8 mouse cellular contexts compared by ENCODE assay signal in genomic region chr13:93303563-93304250, GRCm38 (mm10). TPM values are rescaled to one million over a fixed set of nuclear protein-coding genes. Genes with fewer than 3 reads are reported as not detected.
DNase-seq lines count a peak whose midpoint lies in the region; ATAC-seq and TF ChIP-seq lines count a peak whose summit lies in the region.

No protein-coding gene starts in this region.

- no peaks in the 10 kb centered on the region for H3K36me3 ChIP-seq in E14TG2a.4 (ENCODE audit: insufficient read depth, low read length)
- H3K36me3 ChIP-seq in forebrain, embryonic 12.5 days (replicated peaks) = no peaks in the 10 kb centered on the region
- no peaks in the 10 kb centered on the region for H3K36me3 ChIP-seq in heart, postnatal 0 days (replicated peaks; ENCODE audit: control insufficient read depth, insufficient read depth, low read length)
- no peaks in the 10 kb centered on the region for H3K36me3 ChIP-seq in liver, embryonic 16.5 days (ENCODE audit: control insufficient read depth, insufficient read depth)
- no peaks in the 10 kb centered on the region for H3K36me3 ChIP-seq in neural tube, embryonic 13.5 days
- no peaks in the 10 kb centered on the region for H3K36me3 ChIP-seq in testis, adult 2 months (ENCODE audit: control insufficient read depth, insufficient read depth, low read length)

- peak; percentile 87; the same call in 1 of the 2 replicates for TF ChIP-seq EP300 in heart, postnatal 0 days (IDR thresholded peaks at IDR 0.05; ENCODE audit: low read depth)

- peak overlapping the region; percentile 64 for H3K4me2 ChIP-seq in forebrain, embryonic 12.5 days
- peak overlapping the region; percentile 72 for H3K4me2 ChIP-seq in heart, postnatal 0 days (ENCODE audit: low read depth, low read length)
- peak overlapping the region; percentile 81 for H3K4me2 ChIP-seq in liver, embryonic 16.5 days (ENCODE audit: low read depth, low read length)
- H3K4me2 ChIP-seq in neural tube, embryonic 13.5 days = peak overlapping the region; percentile 81

- H3K4me1 ChIP-seq in E14TG2a.4 (replicated peaks; ENCODE audit: low read depth, low read length) = peaks cover 22% of the 10 kb centered on the region
- H3K4me1 ChIP-seq in forebrain, embryonic 12.5 days = peaks cover 32% of the 10 kb centered on the region
- H3K4me1 ChIP-seq in heart, postnatal 0 days (ENCODE audit: control insufficient read depth, insufficient read depth) = 0 out of 2 replicates have a peak, but pooled peaks cover 3% of the 10 kb centered on the region
- peaks cover 7% of the 10 kb centered on the region for H3K4me1 ChIP-seq in liver, embryonic 16.5 days (ENCODE audit: control insufficient read depth, low read depth, low read length)
- peaks cover 39% of the 10 kb centered on the region for H3K4me1 ChIP-seq in neural tube, embryonic 13.5 days (replicated peaks)
- H3K4me1 ChIP-seq in testis, adult 2 months (ENCODE audit: control insufficient read depth, insufficient read depth, low read length) = peaks cover 5% of the 10 kb centered on the region

- peak overlapping the region; percentile 98 for H3K27ac ChIP-seq in forebrain, embryonic 12.5 days
- peak overlapping the region; percentile 96 for H3K27ac ChIP-seq in heart, postnatal 0 days (ENCODE audit: low read depth)
- H3K27ac ChIP-seq in liver, embryonic 16.5 days (ENCODE audit: low read length) = peak overlapping the region; percentile 94
- H3K27ac ChIP-seq in neural tube, embryonic 13.5 days (replicated peaks) = peak overlapping the region; percentile 99
- H3K27ac ChIP-seq in testis, adult 2 months (ENCODE audit: control insufficient read depth, insufficient read depth, low read depth, low read length) = peak overlapping the region; percentile 89

- TF ChIP-seq POLR2A in testis, adult 2 months (IDR thresholded peaks at IDR 0.05; ENCODE audit: control insufficient read depth, low read depth, low read length) = peak; percentile 85; the same call in 1 of the 2 replicates

- peak; percentile 92 for DNase-seq in c-Kit-positive CD71-positive TER-119-positive erythroid progenitor cells, embryonic 14.5 days (ENCODE audit: low spot score)
- peak; percentile 95 for DNase-seq in heart, postnatal 0 days (ENCODE audit: low spot score)
- DNase-seq in kidney, postnatal 4 days = peak; percentile 95 to 96

- under 1% methylated on average over 58 of the region's 90 CpGs for WGBS in forebrain, embryonic 12.5 days
- WGBS in heart, postnatal 0 days = under 1% methylated on average over 54 of the region's 90 CpGs
- WGBS in liver, embryonic 16.5 days (ENCODE audit: insufficient replicate concordance) = under 1% methylated on average over 69 of the region's 90 CpGs
- under 1% methylated on average over 49 of the region's 90 CpGs for WGBS in neural tube, embryonic 13.5 days

- peak overlapping the region; percentile 89 for H3K9ac ChIP-seq in forebrain, embryonic 12.5 days
- peak overlapping the region; percentile 88 for H3K9ac ChIP-seq in heart, postnatal 0 days (replicated peaks; ENCODE audit: low read depth, low read length)
- H3K9ac ChIP-seq in liver, embryonic 16.5 days (ENCODE audit: low read depth, low read length) = peak overlapping the region; percentile 91
- H3K9ac ChIP-seq in neural tube, embryonic 13.5 days = peak overlapping the region; percentile 93

- H3K4me3 ChIP-seq in E14TG2a.4 (replicated peaks; ENCODE audit: low read length) = peak overlapping the region; percentile 95
- H3K4me3 ChIP-seq in forebrain, embryonic 12.5 days (replicated peaks) = peak overlapping the region; percentile 85
- H3K4me3 ChIP-seq in heart, postnatal 0 days (ENCODE audit: low read depth, low read length) = peak overlapping the region; percentile 81
- H3K4me3 ChIP-seq in liver, embryonic 16.5 days (ENCODE audit: low read depth, low read length) = peak overlapping the region; percentile 81
- H3K4me3 ChIP-seq in neural tube, embryonic 13.5 days = peak overlapping the region; percentile 85
- H3K4me3 ChIP-seq in testis, adult 2 months (ENCODE audit: control insufficient read depth, low read depth, low read length) = peak overlapping the region; percentile 94

- 0 out of 2 replicates have a peak, but pooled peaks cover 3% of the 10 kb centered on the region for H3K27me3 ChIP-seq in E14TG2a.4 (ENCODE audit: insufficient read depth, low read length)
- H3K27me3 ChIP-seq in forebrain, embryonic 12.5 days = no peaks in the 10 kb centered on the region
- no peaks in the 10 kb centered on the region for H3K27me3 ChIP-seq in heart, postnatal 0 days (ENCODE audit: control insufficient read depth, insufficient read depth, low read length)
- H3K27me3 ChIP-seq in liver, embryonic 16.5 days (ENCODE audit: control insufficient read depth, insufficient read depth, low read depth, low read length) = no peaks in the 10 kb centered on the region
- no peaks in the 10 kb centered on the region for H3K27me3 ChIP-seq in neural tube, embryonic 13.5 days
- H3K27me3 ChIP-seq in testis, adult 2 months (ENCODE audit: control insufficient read depth, insufficient read depth, low read length) = no peaks in the 10 kb centered on the region

- no peak for TF ChIP-seq CTCF in E14TG2a.4 (conservative IDR thresholded peaks at IDR 0.05; ENCODE audit: low read length)
- TF ChIP-seq CTCF in heart, postnatal 0 days (IDR thresholded peaks at IDR 0.05; ENCODE audit: low read depth) = peak; percentile 32
- TF ChIP-seq CTCF in testis, adult 2 months (IDR thresholded peaks at IDR 0.05; ENCODE audit: control insufficient read depth, insufficient read depth, insufficient replicate concordance, low read depth, low read length) = peak; percentile 33; the same call in 1 of the 2 replicates

- peak; percentile 96 for ATAC-seq in forebrain, embryonic 12.5 days (ENCODE audit: low FRiP score)
- peak; percentile 91 for ATAC-seq in heart, postnatal 0 days (ENCODE audit: insufficient read depth, low read depth)
- ATAC-seq in liver, embryonic 16.5 days (ENCODE audit: low read depth) = peak; percentile 92
- ATAC-seq in neural tube, embryonic 13.5 days (ENCODE audit: low read depth) = peak; percentile 98

- H3K9me3 ChIP-seq in E14TG2a.4 (ENCODE audit: low read length) = no peaks in the 10 kb centered on the region
- H3K9me3 ChIP-seq in forebrain, embryonic 12.5 days = no peaks in the 10 kb centered on the region
- H3K9me3 ChIP-seq in heart, postnatal 0 days (replicated peaks; ENCODE audit: control insufficient read depth, low read length) = no peaks in the 10 kb centered on the region
- no peaks in the 10 kb centered on the region for H3K9me3 ChIP-seq in liver, embryonic 16.5 days (replicated peaks; ENCODE audit: control insufficient read depth, low read length)
- H3K9me3 ChIP-seq in neural tube, embryonic 13.5 days = no peaks in the 10 kb centered on the region

RNA-seq across cellular contexts. Expression of gene Homer1, which starts 4.3 kb away (rescaled TPM):
- polyA plus RNA-seq in forebrain, embryonic 12.5 days (2016; fragmentation: Nextera tagmentation; extraction: Ambion mirVana) = 14.3 and 16.2 TPM in 2 replicates
- total RNA-seq in heart, postnatal 0 days (2014; rRNA removed; ENCODE audit: low replicate concordance) = 71.9 and 84.9 TPM in 2 replicates
- polyA plus RNA-seq in heart, postnatal 0 days (2015; fragmentation: Nextera tagmentation; extraction: Ambion mirVana) = 13.3 and 14.8 TPM in 2 replicates
- polyA plus RNA-seq in liver, embryonic 16.5 days (2015; fragmentation: Nextera tagmentation; extraction: Ambion mirVana) = 1.7 and 1.8 TPM in 2 replicates
- 12.2 and 14.6 TPM in 2 replicates for polyA plus RNA-seq in neural tube, embryonic 13.5 days (2015; fragmentation: Nextera tagmentation; extraction: Ambion mirVana)
- polyA plus RNA-seq in testis, adult 2 months (2012; rRNA removed) = 4.7 and 5.4 TPM in 2 replicates

Comparison
In these comparisons a context has a peak if more than half of its experiments do, and no peak if none do; other contexts are left out.
1. Peak in every context shown above with its lines: DNase-seq, ATAC-seq, H3K4me3 ChIP-seq and H3K27ac ChIP-seq.